ENCODE assay signal across 13 mouse cellular contexts in the genomic region with DNA sequence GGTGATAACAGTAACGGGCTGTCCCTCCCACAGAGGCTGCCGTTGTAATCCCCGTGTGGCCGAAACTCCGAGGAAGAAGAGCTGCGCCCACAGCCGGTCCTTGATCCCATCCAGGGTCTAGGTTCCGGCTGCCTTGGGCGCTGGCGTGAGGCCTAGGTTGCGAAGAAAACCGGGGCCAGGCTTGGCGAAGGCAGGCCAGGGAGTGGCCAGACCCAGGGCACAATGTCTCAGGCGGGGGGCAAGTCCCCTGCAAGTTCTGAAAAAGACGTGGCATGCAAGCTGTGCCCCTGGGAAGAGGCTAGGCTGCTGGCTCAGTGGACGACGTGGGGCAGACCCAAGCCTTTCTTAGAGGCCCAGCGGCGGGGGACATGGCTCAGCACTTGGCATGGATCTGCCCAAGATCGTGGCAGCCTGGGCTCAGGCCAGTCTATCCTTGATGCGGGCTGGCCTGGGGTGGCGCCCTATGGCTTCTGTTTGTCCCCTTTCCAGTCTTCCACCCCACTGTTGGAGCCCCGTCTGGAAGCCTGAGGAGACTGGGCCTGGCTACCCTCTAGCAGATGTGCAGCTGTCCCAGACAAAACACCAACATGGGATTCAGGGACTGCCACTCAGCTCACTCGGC. TPM values are rescaled to one million over a fixed set of nuclear protein-coding genes. Genes with fewer than 3 reads are reported as not detected.
A peak's percentile ranks its signal among the peaks of the same experiment; 100 is the strongest.
DNase-seq lines count a peak whose midpoint lies in the region; ATAC-seq and TF ChIP-seq lines count a peak whose summit lies in the region.
"Had no signal": no experiment of that assay in that cellular context is flagged by ENCODE, and none has a peak within 500 bp of the region (broad histone marks: within the 10 kb centered on the region; RNA-seq: fewer than 3 reads in every experiment).

No protein-coding gene starts in this region.

- peaks cover 35% of the 10 kb centered on the region for H3K36me3 ChIP-seq in forebrain, embryonic 16.5 days (ENCODE audit: control insufficient read depth, insufficient read depth)
- H3K36me3 ChIP-seq in forebrain, embryonic 10.5 days (replicated peaks): peaks cover 98% of the 10 kb centered on the region
- H3K36me3 ChIP-seq in midbrain, embryonic 11.5 days (ENCODE audit: control insufficient read depth, insufficient read depth, low read length): peaks cover 23% of the 10 kb centered on the region
- H3K36me3 ChIP-seq in midbrain, postnatal 0 days (ENCODE audit: insufficient read depth, low read length): peaks cover 65% of the 10 kb centered on the region
- peaks cover 91% of the 10 kb centered on the region for H3K36me3 ChIP-seq in embryonic facial prominence, embryonic 12.5 days
- H3K36me3 ChIP-seq in limb, embryonic 15.5 days: peaks cover 93% of the 10 kb centered on the region

- no peak for TF ChIP-seq CTCF in midbrain, postnatal 0 days (IDR thresholded peaks at IDR 0.05)

- no peak overlapping the region for H3K4me3 ChIP-seq in forebrain, embryonic 16.5 days (replicated peaks; ENCODE audit: low read length)
- H3K4me3 ChIP-seq in forebrain, embryonic 10.5 days: no peak overlapping the region
- H3K4me3 ChIP-seq in midbrain, embryonic 11.5 days (ENCODE audit: low read depth, low read length): no peak overlapping the region
- no peak overlapping the region for H3K4me3 ChIP-seq in midbrain, postnatal 0 days (ENCODE audit: low read depth, low read length)
- H3K4me3 ChIP-seq in embryonic facial prominence, embryonic 12.5 days: no peak overlapping the region
- H3K4me3 ChIP-seq in limb, embryonic 15.5 days: no peak overlapping the region
- H3K4me3 ChIP-seq: embryonic facial prominence, embryonic 15.5 days; heart, embryonic 12.5 days; liver, embryonic 15.5 days had no signal

- H3K9me3 ChIP-seq in forebrain, embryonic 16.5 days (ENCODE audit: control insufficient read depth, low read length): peaks cover 5% of the 10 kb centered on the region
- peaks cover 12% of the 10 kb centered on the region for H3K9me3 ChIP-seq in forebrain, embryonic 10.5 days
- peaks cover 6% of the 10 kb centered on the region; the same call in 1 of the 2 replicates for H3K9me3 ChIP-seq in midbrain, embryonic 11.5 days (ENCODE audit: control insufficient read depth, low read length)
- H3K9me3 ChIP-seq in midbrain, postnatal 0 days (ENCODE audit: low read length): no peaks in the 10 kb centered on the region
- H3K9me3 ChIP-seq in embryonic facial prominence, embryonic 12.5 days: peaks cover 8% of the 10 kb centered on the region; the same call in 1 of the 2 replicates
- peaks cover 8% of the 10 kb centered on the region for H3K9me3 ChIP-seq in limb, embryonic 15.5 days
- H3K9me3 ChIP-seq: embryonic facial prominence, embryonic 15.5 days; liver, embryonic 15.5 days had no signal

- DNase-seq in forebrain, embryonic 10.5 days (ENCODE audit: extremely low spot score, low spot score): no peak
- DNase-seq in midbrain, embryonic 11.5 days (ENCODE audit: low spot score, missing footprints): peak; percentile 85
- no peak for DNase-seq in midbrain, postnatal 0 days (ENCODE audit: low spot score)
- no peak for DNase-seq in lung, postnatal 4 days
- no peak for DNase-seq in urinary bladder, postnatal 10 days (ENCODE audit: low spot score)
- DNase-seq: cerebellum, adult 8-10 months; thymus, adult 18-20 months had no signal

- H3K27ac ChIP-seq in forebrain, embryonic 16.5 days (ENCODE audit: low read length): 0 out of 2 replicates have a peak overlapping the region, but pooled peaks have one; percentile 15
- no peak overlapping the region for H3K27ac ChIP-seq in forebrain, embryonic 10.5 days
- H3K27ac ChIP-seq in midbrain, embryonic 11.5 days (ENCODE audit: low read depth, low read length): no peak overlapping the region
- H3K27ac ChIP-seq in midbrain, postnatal 0 days (ENCODE audit: low read depth, low read length): no peak overlapping the region
- H3K27ac ChIP-seq in embryonic facial prominence, embryonic 12.5 days: peak overlapping the region; percentile 30
- peak overlapping the region; percentile 6; the same call in 1 of the 2 replicates for H3K27ac ChIP-seq in limb, embryonic 15.5 days
- H3K27ac ChIP-seq: embryonic facial prominence, embryonic 15.5 days; liver, embryonic 15.5 days had no signal

- no peak overlapping the region for H3K9ac ChIP-seq in forebrain, embryonic 16.5 days (replicated peaks; ENCODE audit: low read depth, low read length)
- no peak overlapping the region for H3K9ac ChIP-seq in midbrain, embryonic 11.5 days (ENCODE audit: low read length)
- no peak overlapping the region for H3K9ac ChIP-seq in midbrain, postnatal 0 days (replicated peaks; ENCODE audit: low read length, poor library complexity, severe bottlenecking)
- no peak overlapping the region for H3K9ac ChIP-seq in embryonic facial prominence, embryonic 12.5 days
- no peak overlapping the region for H3K9ac ChIP-seq in limb, embryonic 15.5 days
- H3K9ac ChIP-seq: embryonic facial prominence, embryonic 15.5 days; heart, embryonic 12.5 days; liver, embryonic 15.5 days had no signal

- H3K4me1 ChIP-seq in forebrain, embryonic 16.5 days (replicated peaks; ENCODE audit: control insufficient read depth, insufficient read depth, low read length): peaks cover 20% of the 10 kb centered on the region
- H3K4me1 ChIP-seq in forebrain, embryonic 10.5 days: peaks cover 16% of the 10 kb centered on the region
- no peaks in the 10 kb centered on the region; the same call in 1 of the 2 replicates for H3K4me1 ChIP-seq in midbrain, embryonic 11.5 days (ENCODE audit: control insufficient read depth, insufficient read depth, low read length)
- H3K4me1 ChIP-seq in midbrain, postnatal 0 days (ENCODE audit: insufficient read depth, low read length): no peaks in the 10 kb centered on the region
- H3K4me1 ChIP-seq in embryonic facial prominence, embryonic 12.5 days: peaks cover 9% of the 10 kb centered on the region
- H3K4me1 ChIP-seq in limb, embryonic 15.5 days: peaks cover 4% of the 10 kb centered on the region

- no peak for ATAC-seq in forebrain, embryonic 16.5 days
- no peak for ATAC-seq in midbrain, embryonic 11.5 days (ENCODE audit: low FRiP score)
- no peak; the same call in 1 of the 2 replicates for ATAC-seq in midbrain, postnatal 0 days (ENCODE audit: low FRiP score)
- ATAC-seq in embryonic facial prominence, embryonic 12.5 days (ENCODE audit: insufficient number of reproducible peaks, insufficient read depth, low FRiP score, low TSS enrichment): no peak
- no peak for ATAC-seq in limb, embryonic 15.5 days (ENCODE audit: insufficient number of reproducible peaks, low FRiP score, low TSS enrichment, low read depth)

- 64% methylated on average over 24 of the region's 24 CpGs for WGBS in forebrain, embryonic 16.5 days
- WGBS in forebrain, embryonic 10.5 days: 86% methylated on average over 24 of the region's 24 CpGs
- WGBS in midbrain, embryonic 11.5 days: 82% methylated on average over 24 of the region's 24 CpGs
- 66% methylated on average over 24 of the region's 24 CpGs for WGBS in midbrain, postnatal 0 days
- WGBS in embryonic facial prominence, embryonic 12.5 days: 83% methylated on average over 24 of the region's 24 CpGs
- WGBS in limb, embryonic 15.5 days: 78% methylated on average over 24 of the region's 24 CpGs

- no peaks in the 10 kb centered on the region for H3K27me3 ChIP-seq in forebrain, embryonic 16.5 days (replicated peaks; ENCODE audit: control insufficient read depth, insufficient read depth, low read length)
- no peaks in the 10 kb centered on the region for H3K27me3 ChIP-seq in forebrain, embryonic 10.5 days (ENCODE audit: poor library complexity, severe bottlenecking)
- H3K27me3 ChIP-seq in midbrain, embryonic 11.5 days (ENCODE audit: control insufficient read depth, insufficient read depth, low read length): no peaks in the 10 kb centered on the region
- H3K27me3 ChIP-seq in midbrain, postnatal 0 days (ENCODE audit: insufficient read depth, low read length): no peaks in the 10 kb centered on the region
- no peaks in the 10 kb centered on the region for H3K27me3 ChIP-seq in embryonic facial prominence, embryonic 12.5 days
- H3K27me3 ChIP-seq in limb, embryonic 15.5 days: no peaks in the 10 kb centered on the region
- H3K27me3 ChIP-seq: embryonic facial prominence, embryonic 15.5 days; heart, embryonic 12.5 days; liver, embryonic 15.5 days had no signal

- no peak overlapping the region for H3K4me2 ChIP-seq in forebrain, embryonic 16.5 days (ENCODE audit: low read length)
- no peak overlapping the region for H3K4me2 ChIP-seq in midbrain, embryonic 11.5 days
- no peak overlapping the region for H3K4me2 ChIP-seq in midbrain, postnatal 0 days (ENCODE audit: low read depth, low read length, poor library complexity, severe bottlenecking)
- no peak overlapping the region for H3K4me2 ChIP-seq in embryonic facial prominence, embryonic 12.5 days (replicated peaks)
- H3K4me2 ChIP-seq in limb, embryonic 15.5 days: no peak overlapping the region
- H3K4me2 ChIP-seq: embryonic facial prominence, embryonic 15.5 days; heart, embryonic 12.5 days; liver, embryonic 15.5 days had no signal

RNA-seq across cellular contexts. Expression of gene Srebf1, which starts 24.3 kb away (rescaled TPM):
- polyA plus RNA-seq in forebrain, embryonic 16.5 days (2015; fragmentation: Nextera tagmentation; extraction: Ambion mirVana): 41.1 and 46.9 TPM in 2 replicates
- 59.3 and 66.1 TPM in 2 replicates for polyA plus RNA-seq in forebrain, embryonic 10.5 days (2016; fragmentation: Nextera tagmentation; extraction: Ambion mirVana)
- 38.3 and 41.1 TPM in 2 replicates for polyA plus RNA-seq in midbrain, embryonic 11.5 days (2014; fragmentation: Nextera tagmentation; extraction: Ambion mirVana)
- total RNA-seq in midbrain, postnatal 0 days (2014; rRNA removed): 77.1 and 96.5 TPM in 2 replicates
- polyA plus RNA-seq in midbrain, postnatal 0 days (2015; fragmentation: Nextera tagmentation; extraction: Ambion mirVana): 34.5 and 38.1 TPM in 2 replicates
- polyA plus RNA-seq in embryonic facial prominence, embryonic 12.5 days (2016; fragmentation: Nextera tagmentation; extraction: Ambion mirVana): 54.8 and 56.6 TPM in 2 replicates
- 66.5 and 70.3 TPM in 2 replicates for polyA plus RNA-seq in limb, embryonic 15.5 days (2015; fragmentation: Nextera tagmentation; extraction: Ambion mirVana)

Comparison
In these comparisons a context has a peak if more than half of its experiments do, and no peak if none do; other contexts are left out.
1. H3K27ac ChIP-seq: peak in forebrain, embryonic 16.5 days (single experiment), embryonic facial prominence, embryonic 12.5 days (single experiment) and limb, embryonic 15.5 days (single experiment); none in forebrain, embryonic 10.5 days (single experiment), midbrain, embryonic 11.5 days (single experiment) and midbrain, postnatal 0 days (single experiment).